Mouse (Mus musculus): Measurements from ENCODE around the gene Ccdc120. TPM values are rescaled to one million over a fixed set of nuclear protein-coding genes. Genes with fewer than 3 reads are reported as not detected.
"Not testable (repeated sequence)": the region's sequence is repeated elsewhere in the genome, so short reads cannot be mapped to it uniquely, and the experiment has no call there.

The Ccdc120 gene
- polyA plus RNA-seq, 1 experiment from 2014 or later, result 65.0 TPM

DNA sequence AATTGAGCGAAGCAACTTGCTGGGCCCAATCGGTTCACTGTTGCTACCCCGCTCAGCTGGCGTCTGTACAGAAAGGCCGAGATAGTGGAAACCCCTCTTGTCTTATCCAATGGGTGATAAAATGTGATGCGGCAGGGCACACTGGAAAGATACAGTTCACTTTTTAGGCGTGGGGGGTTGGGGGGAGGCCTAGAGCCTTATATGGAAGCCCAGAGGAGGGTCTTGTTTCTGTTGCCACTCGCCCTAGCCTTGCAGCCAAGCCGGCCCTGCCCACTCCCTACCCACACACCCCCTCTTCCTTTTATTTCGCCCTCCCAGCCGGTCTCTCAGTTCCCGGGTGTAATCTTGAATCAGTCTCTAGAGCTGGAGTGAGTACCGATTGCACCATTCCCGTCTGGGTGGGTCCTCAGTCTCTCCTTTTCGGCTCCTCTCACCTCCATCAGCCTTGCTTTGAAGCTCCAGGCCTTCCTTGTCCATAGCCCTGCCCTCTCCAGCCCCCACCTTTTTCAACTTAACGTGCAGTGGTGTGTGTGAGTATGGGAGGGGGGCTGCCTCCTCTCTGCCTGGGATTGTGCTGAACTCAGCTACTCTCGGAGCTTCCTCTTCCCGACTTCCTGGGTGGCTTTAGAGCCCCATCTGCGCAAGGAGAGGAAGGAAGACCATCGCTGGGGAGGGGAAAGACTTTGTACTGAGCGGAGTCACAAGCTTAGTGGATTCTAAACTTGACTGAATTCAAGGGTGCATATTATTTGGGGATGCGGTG, 13.1 kb upstream of the Ccdc120 start:
- no peak for ATAC-seq (ENCODE audit: low FRiP score)

DNA sequence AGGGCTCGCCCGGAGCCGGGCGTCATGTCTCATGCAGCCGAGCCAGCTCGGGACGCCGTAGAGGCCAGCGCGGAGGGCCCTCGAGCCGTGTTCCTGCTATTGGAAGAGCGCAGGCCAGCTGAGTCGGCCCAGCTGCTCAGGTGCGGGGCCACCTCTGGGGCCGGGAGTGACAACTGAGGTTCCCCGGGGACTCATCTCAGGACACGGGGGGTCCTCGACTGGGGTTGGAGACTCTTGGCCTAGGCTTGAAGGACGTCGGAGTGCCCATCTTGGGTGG, 12.2 kb upstream of the Ccdc120 start:
- Histone ChIP-seq H3K9ac (peak overlapping the region; percentile 65), H3K27me3 (ENCODE audit: control insufficient read depth, insufficient read depth, low read length) (no peaks in the 10 kb centered on the region), H3K9me3 (ENCODE audit: control insufficient read depth, low read length) (no peaks in the 10 kb centered on the region), H3K4me2 (replicated peaks) (peak overlapping the region; percentile 67), H3K4me3 (replicated peaks; ENCODE audit: low read length) (peak overlapping the region; percentile 60), H3K36me3 (replicated peaks; ENCODE audit: control insufficient read depth, insufficient read depth) (peaks cover 13% of the 10 kb centered on the region; the same call in 1 of the 2 replicates), H3K27ac (peak overlapping the region; percentile 57; the same call in 1 of the 2 replicates), H3K4me1 (replicated peaks; ENCODE audit: control insufficient read depth, insufficient read depth, low read length) (peaks cover 6% of the 10 kb centered on the region; the same call in 1 of the 2 replicates)
- WGBS, result 20% methylated on average over 21 of the region's 21 CpGs
- ATAC-seq (ENCODE audit: low FRiP score) (0 out of 2 replicates have a peak, but pooled peaks have one; percentile 4), DNase-seq (ENCODE audit: low spot score) (no peak)

More for the DNA sequence above, 13.1 kb upstream of the Ccdc120 start:
- no peak for DNase-seq (ENCODE audit: low spot score)
- peaks cover 22% of the 10 kb centered on the region; the same call in 1 of the 2 replicates for H3K36me3 ChIP-seq (replicated peaks; ENCODE audit: control insufficient read depth, insufficient read depth)
- H3K9me3 ChIP-seq (ENCODE audit: control insufficient read depth, low read length), result no peaks in the 10 kb centered on the region
- H3K27me3 ChIP-seq (ENCODE audit: control insufficient read depth, insufficient read depth, low read length), result no peaks in the 10 kb centered on the region
- H3K4me2 ChIP-seq (replicated peaks), result peak overlapping the region; percentile 67
- H3K9ac ChIP-seq, result peak overlapping the region; percentile 65
- peaks cover 6% of the 10 kb centered on the region; the same call in 1 of the 2 replicates for H3K4me1 ChIP-seq (replicated peaks; ENCODE audit: control insufficient read depth, insufficient read depth, low read length)
- no peak overlapping the region for H3K27ac ChIP-seq
- H3K4me3 ChIP-seq (replicated peaks; ENCODE audit: low read length), result peak overlapping the region; percentile 60
- 11% methylated on average over 21 of the region's 22 CpGs for WGBS

DNA sequence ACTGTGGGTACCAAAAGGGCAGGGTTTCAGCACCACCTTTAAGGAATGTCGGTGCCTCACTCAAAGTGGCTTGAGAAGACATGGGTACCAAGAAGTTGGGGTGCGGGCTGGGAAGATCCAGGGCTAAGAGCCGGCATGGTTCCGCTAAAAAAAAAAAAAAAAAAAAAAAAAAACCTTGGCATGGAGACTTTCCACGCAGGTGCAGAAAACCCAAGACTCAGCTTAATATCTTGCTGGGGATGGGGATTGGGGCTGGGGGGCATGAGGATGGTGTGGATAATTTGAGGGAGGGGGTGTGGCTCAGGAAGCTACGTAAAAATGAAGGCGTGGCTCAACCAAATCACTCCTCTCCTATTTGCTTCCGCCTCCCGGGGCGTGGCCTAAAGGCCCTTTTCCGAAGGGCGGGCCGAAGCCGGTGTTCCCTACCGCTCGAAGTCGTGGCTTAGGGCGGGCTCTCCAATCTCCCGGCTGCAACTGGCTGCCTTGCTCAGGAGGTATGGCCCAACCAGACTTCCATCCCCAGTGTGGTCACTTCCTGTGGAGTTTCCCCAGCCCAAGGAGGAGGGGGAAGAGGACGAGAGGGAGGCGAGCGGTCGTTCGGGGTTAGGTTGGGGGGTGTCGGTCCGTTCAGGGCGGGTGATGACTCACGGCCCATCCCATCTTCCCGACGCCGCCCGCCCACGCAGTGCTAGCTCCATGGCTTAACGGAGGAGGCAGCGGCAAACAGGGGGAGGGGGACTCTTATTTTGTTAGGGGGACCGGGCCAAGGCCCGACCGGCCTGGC, 11.6 kb upstream of the Ccdc120 start, which contains the start of gene Tfe3:
TSS of gene Tfe3 (plus strand) at position 424 of the 784 bp plus-strand sequence.
- peak within 1 kb of the TSS; percentile 60 for H3K4me3 ChIP-seq (replicated peaks; ENCODE audit: low read length)
- H3K36me3 ChIP-seq (replicated peaks; ENCODE audit: control insufficient read depth, insufficient read depth), result peaks cover 8% of the 10 kb centered on the region; the same call in 1 of the 2 replicates

DNA sequence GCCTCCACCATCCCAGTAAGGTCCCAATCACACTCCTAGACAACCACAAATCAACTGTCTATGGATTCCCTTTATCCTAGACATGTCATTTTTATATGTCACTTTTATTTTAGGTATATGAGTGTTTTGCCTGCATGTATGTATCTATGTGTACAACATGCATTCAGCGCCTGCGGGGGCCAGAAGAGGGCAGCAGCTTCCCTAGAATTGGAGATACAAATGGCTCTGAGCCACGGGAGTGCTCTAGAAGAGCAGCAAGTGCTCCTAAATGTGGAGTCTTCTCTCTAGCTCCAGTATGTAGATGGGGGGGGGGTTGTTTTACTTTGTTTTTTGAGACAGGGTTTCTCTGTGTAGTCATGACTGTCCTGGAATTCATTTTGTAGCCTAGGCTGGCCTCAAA, 2.9 kb upstream of the Ccdc120 start:
- WGBS, result 14% methylated on average over 3 of the region's 3 CpGs
- H3K4me1 ChIP-seq (replicated peaks; ENCODE audit: control insufficient read depth, insufficient read depth, low read length), result not testable (repeated sequence)

More for the DNA sequence above, 11.6 kb upstream of the Ccdc120 start, which contains the start of gene Tfe3:
- ATAC-seq (ENCODE audit: low FRiP score) (peak; percentile 95), DNase-seq (ENCODE audit: low spot score) (peak; percentile 84)
- H3K27ac ChIP-seq, result peak within 1 kb of the TSS; percentile 57; the same call in 1 of the 2 replicates
- peak within 1 kb of the TSS; percentile 67 for H3K4me2 ChIP-seq (replicated peaks)
- H3K27me3 ChIP-seq (ENCODE audit: control insufficient read depth, insufficient read depth, low read length), result no peaks in the 10 kb centered on the region
- H3K4me1 ChIP-seq (replicated peaks; ENCODE audit: control insufficient read depth, insufficient read depth, low read length), result peaks cover 6% of the 10 kb centered on the region; the same call in 1 of the 2 replicates
- peak within 1 kb of the TSS; percentile 65 for H3K9ac ChIP-seq
- WGBS, result 9% methylated on average over 33 of the region's 38 CpGs
- no peaks in the 10 kb centered on the region for H3K9me3 ChIP-seq (ENCODE audit: control insufficient read depth, low read length)

DNA sequence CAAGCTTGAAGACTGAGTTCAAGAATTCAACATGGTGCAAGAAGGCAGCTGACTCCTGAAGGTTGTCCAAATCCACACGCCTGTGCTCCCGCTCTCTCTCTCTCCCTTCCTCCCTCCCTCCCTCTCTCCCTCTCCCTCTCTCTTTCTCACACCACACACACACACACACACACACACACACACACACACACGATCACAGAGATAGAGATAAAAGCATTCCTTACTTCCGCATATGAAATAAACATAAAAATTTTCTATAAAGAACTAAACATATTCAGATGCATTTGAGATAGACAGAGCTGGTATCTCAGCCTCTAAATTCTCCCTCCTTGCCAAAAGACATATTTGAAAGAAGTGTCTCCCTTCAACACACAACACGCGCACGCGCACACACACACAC, 5.3 kb downstream of the Ccdc120 start:
- Histone ChIP-seq H3K4me2 (replicated peaks) (no peak overlapping the region), H3K36me3 (replicated peaks; ENCODE audit: control insufficient read depth, insufficient read depth) (no peaks in the 10 kb centered on the region), H3K4me3 (replicated peaks; ENCODE audit: low read length) (no peak overlapping the region), H3K4me1 (replicated peaks; ENCODE audit: control insufficient read depth, insufficient read depth, low read length) (0 out of 2 replicates have a peak, but pooled peaks cover 5% of the 10 kb centered on the region), H3K27me3 (ENCODE audit: control insufficient read depth, insufficient read depth, low read length) (no peaks in the 10 kb centered on the region), H3K9me3 (ENCODE audit: control insufficient read depth, low read length) (no peaks in the 10 kb centered on the region), H3K9ac (no peak overlapping the region), H3K27ac (no peak overlapping the region)
- ATAC-seq (ENCODE audit: low FRiP score) (no peak), DNase-seq (ENCODE audit: low spot score) (no peak)
- WGBS, result 93% methylated on average over 8 of the region's 8 CpGs

More for the DNA sequence above, 2.9 kb upstream of the Ccdc120 start:
- not testable (repeated sequence) for H3K4me2 ChIP-seq (replicated peaks); H3K9ac ChIP-seq; H3K9me3 ChIP-seq (ENCODE audit: control insufficient read depth, low read length); H3K4me3 ChIP-seq (replicated peaks; ENCODE audit: low read length); DNase-seq (ENCODE audit: low spot score); H3K27ac ChIP-seq; H3K36me3 ChIP-seq (replicated peaks; ENCODE audit: control insufficient read depth, insufficient read depth); ATAC-seq (ENCODE audit: low FRiP score); H3K27me3 ChIP-seq (ENCODE audit: control insufficient read depth, insufficient read depth, low read length)

DNA sequence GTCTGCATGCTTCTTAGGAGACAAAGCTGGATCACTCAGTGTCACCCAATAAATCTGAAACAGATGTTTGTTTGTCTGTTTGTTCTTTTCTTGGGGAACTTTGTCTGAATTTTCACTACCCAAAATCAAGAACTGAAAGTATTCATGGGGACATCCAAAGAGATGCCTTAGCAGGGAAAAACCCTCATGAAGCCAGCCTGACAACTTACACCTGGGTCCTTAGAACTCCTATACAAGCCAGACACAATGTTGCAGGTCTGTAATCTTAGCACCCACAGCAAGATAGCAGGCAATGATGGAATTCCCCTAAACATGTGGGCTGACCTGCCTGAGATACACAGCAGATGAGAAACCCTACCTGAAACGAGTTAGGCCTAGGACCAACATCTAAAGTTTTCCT, 5.8 kb downstream of the Ccdc120 start:
- Histone ChIP-seq H3K4me2 (replicated peaks) (no peak overlapping the region), H3K27ac (no peak overlapping the region), H3K9me3 (ENCODE audit: control insufficient read depth, low read length) (no peaks in the 10 kb centered on the region), H3K4me3 (replicated peaks; ENCODE audit: low read length) (no peak overlapping the region), H3K4me1 (replicated peaks; ENCODE audit: control insufficient read depth, insufficient read depth, low read length) (0 out of 2 replicates have a peak, but pooled peaks cover 5% of the 10 kb centered on the region), H3K36me3 (replicated peaks; ENCODE audit: control insufficient read depth, insufficient read depth) (no peaks in the 10 kb centered on the region), H3K27me3 (ENCODE audit: control insufficient read depth, insufficient read depth, low read length) (no peaks in the 10 kb centered on the region), H3K9ac (no peak overlapping the region)
- ATAC-seq (ENCODE audit: low FRiP score) (no peak), DNase-seq (ENCODE audit: low spot score) (no peak)
- 72% methylated on average over 1 of the region's 1 CpGs for WGBS

DNA sequence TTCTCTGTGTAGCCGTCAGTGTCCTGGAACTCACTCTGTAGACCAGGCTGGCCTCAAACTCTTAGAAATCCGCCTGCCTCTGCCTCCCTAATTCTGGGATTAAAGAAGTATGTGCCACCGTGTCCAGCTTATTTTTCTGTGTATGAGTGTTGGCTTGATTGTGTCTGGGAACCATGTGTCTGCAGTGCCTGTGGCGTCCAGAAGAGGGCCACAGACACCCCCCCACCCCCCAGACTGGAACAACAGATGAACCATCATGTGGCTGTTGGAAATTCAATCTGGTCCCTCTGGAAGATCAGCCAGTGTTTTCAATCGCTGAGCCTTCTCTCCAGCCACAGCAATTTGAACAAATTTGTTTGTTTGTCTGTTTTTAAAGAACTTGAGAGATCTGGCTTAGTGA, 7.2 kb downstream of the Ccdc120 start:
- Histone ChIP-seq H3K27me3 (ENCODE audit: control insufficient read depth, insufficient read depth, low read length) (no peaks in the 10 kb centered on the region), H3K4me1 (replicated peaks; ENCODE audit: control insufficient read depth, insufficient read depth, low read length) (no peaks in the 10 kb centered on the region), H3K4me2 (replicated peaks) (no peak overlapping the region), H3K9me3 (ENCODE audit: control insufficient read depth, low read length) (no peaks in the 10 kb centered on the region), H3K36me3 (replicated peaks; ENCODE audit: control insufficient read depth, insufficient read depth) (no peaks in the 10 kb centered on the region), H3K27ac (no peak overlapping the region), H3K4me3 (replicated peaks; ENCODE audit: low read length) (no peak overlapping the region), H3K9ac (no peak overlapping the region)
- no peak for ATAC-seq (ENCODE audit: low FRiP score)
- 68% methylated on average over 5 of the region's 5 CpGs for WGBS
- no peak for DNase-seq (ENCODE audit: low spot score)

DNA sequence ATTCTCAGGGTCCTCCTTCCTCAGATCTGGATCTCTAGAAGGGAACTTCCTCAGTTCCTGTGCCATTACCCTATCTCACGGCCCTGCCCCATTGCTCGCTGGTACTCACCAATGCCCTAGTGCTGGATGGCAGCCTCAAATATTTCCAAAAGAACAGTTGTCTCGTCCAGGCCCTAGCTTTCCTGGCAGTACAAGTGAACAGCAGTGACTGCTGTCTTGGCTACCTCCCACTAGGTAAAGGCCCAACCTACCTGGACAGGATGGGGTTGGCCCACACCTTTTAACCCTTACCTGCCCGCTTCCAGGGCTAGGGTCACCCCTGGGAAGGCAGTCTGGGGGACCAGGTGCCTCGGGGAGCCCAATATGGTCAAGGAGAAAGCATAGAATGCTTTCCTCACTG, 9.6 kb downstream of the Ccdc120 start:
- ATAC-seq (ENCODE audit: low FRiP score), result no peak
- H3K4me2 ChIP-seq (replicated peaks), result no peak overlapping the region
- no peak overlapping the region for H3K9ac ChIP-seq
- WGBS, result 80% methylated on average over 5 of the region's 5 CpGs
- H3K27ac ChIP-seq, result no peak overlapping the region
- no peaks in the 10 kb centered on the region for H3K9me3 ChIP-seq (ENCODE audit: control insufficient read depth, low read length)
- H3K4me1 ChIP-seq (replicated peaks; ENCODE audit: control insufficient read depth, insufficient read depth, low read length), result no peaks in the 10 kb centered on the region
- H3K4me3 ChIP-seq (replicated peaks; ENCODE audit: low read length), result no peak overlapping the region
- 0 out of 2 replicates have a peak, but pooled peaks cover 7% of the 10 kb centered on the region for H3K36me3 ChIP-seq (replicated peaks; ENCODE audit: control insufficient read depth, insufficient read depth)
- H3K27me3 ChIP-seq (ENCODE audit: control insufficient read depth, insufficient read depth, low read length), result no peaks in the 10 kb centered on the region
- no peak for DNase-seq (ENCODE audit: low spot score)
